Mouse (Mus musculus) brain, embryonic 14.5 days (tissue): ENCODE results near the gene Foxj3. TPM values are rescaled to one million over a fixed set of nuclear protein-coding genes. Genes with fewer than 3 reads are reported as not detected.
"Not testable (repeated sequence)": the region's sequence is repeated elsewhere in the genome, so short reads cannot be mapped to it uniquely, and the experiment has no call there.

Experiments used
- DNase-seq: peaks from one replicate; pipeline ENCODE4 v3.0.0-alpha.2; 2011; ENCODE audit warnings: low read depth
- CTCF ChIP-seq: fragments of 200-500 bp; IDR thresholded peaks from 2 replicates; pipeline ENCODE4 v1.5.1; 2012; ENCODE audit warnings: inconsistent platforms, mild to moderate bottlenecking, moderate library complexity, borderline replicate concordance; ENCODE audit not compliant: insufficient read depth, insufficient read length; ENCODE audit errors: extremely low read depth
- POLR2A ChIP-seq: fragments of 200-500 bp; IDR thresholded peaks from 2 replicates; pipeline ENCODE4 v1.6.1; 2012; ENCODE audit warnings: mild to moderate bottlenecking, inconsistent platforms, borderline replicate concordance; ENCODE audit not compliant: poor library complexity, insufficient read depth, insufficient read length, severe bottlenecking; ENCODE audit errors: extremely low read depth
- polyA plus RNA-seq: library from polyadenylated mRNA; depleted of rRNA; stranded (reverse); fragments of >200 nt; gene quantifications from 2 replicates; pipeline ENCODE4 v1.2.3, GENCODE M21; 2012; rRNA removed

Gene Foxj3
- polyA plus RNA-seq = 36.5 and 43.3 TPM in 2 replicates

- not testable (repeated sequence) for DNase-seq
Observed at GRCm38 (mm10) chr4:119536615-119537014, at the start of gene Foxj3. Gene Foxj3, plus strand, starts transcription at chr4:119537004.

GRCm38 (mm10) chr4:119489666-119490065 is 47.1 kb upstream of the Foxj3 start:
- no peak for TF ChIP-seq POLR2A
- TF ChIP-seq CTCF = no peak
- DNase-seq = peak; percentile 48

- TF ChIP-seq POLR2A = no peak
- TF ChIP-seq CTCF = peak; percentile 43; the same call in 1 of the 2 replicates
- peak; percentile 45 for DNase-seq
Observed at GRCm38 (mm10) chr4:119490806-119491205, 46.0 kb upstream of the Foxj3 start.

- peak; percentile 68 for TF ChIP-seq POLR2A
- TF ChIP-seq CTCF = no peak
- DNase-seq = peak; percentile 90
Observed at GRCm38 (mm10) chr4:119492291-119492932, 44.4 kb upstream of the Foxj3 start, which contains the start of gene Rimkla. Gene Rimkla, minus strand, starts transcription at chr4:119492628.

GRCm38 (mm10) chr4:119492933-119493327 is 43.9 kb upstream of the Foxj3 start:
- TF ChIP-seq POLR2A (no peak), CTCF (no peak)

GRCm38 (mm10) chr4:119498319-119498848 is 38.4 kb upstream of the Foxj3 start:
- no peak for DNase-seq
- no peak for TF ChIP-seq CTCF
- TF ChIP-seq POLR2A = no peak

More at GRCm38 (mm10) chr4:119492933-119493327, 43.9 kb upstream of the Foxj3 start:
- DNase-seq = no peak

GRCm38 (mm10) chr4:119511591-119511990 is 25.2 kb upstream of the Foxj3 start:
- no peak for DNase-seq
- TF ChIP-seq CTCF (peak; percentile 1; the same call in 1 of the 2 replicates), POLR2A (no peak)

GRCm38 (mm10) chr4:119512731-119513141 is 24.1 kb upstream of the Foxj3 start:
- no peak for DNase-seq
- TF ChIP-seq CTCF (no peak), POLR2A (no peak)

- peak; percentile 62 for DNase-seq
- TF ChIP-seq CTCF (no peak), POLR2A (no peak)
Observed at GRCm38 (mm10) chr4:119523575-119523974, 13.2 kb upstream of the Foxj3 start.

GRCm38 (mm10) chr4:119524010-119524409 is 12.8 kb upstream of the Foxj3 start:
- TF ChIP-seq POLR2A (no peak), CTCF (no peak)
- peak; percentile 83 for DNase-seq

- TF ChIP-seq CTCF = no peak
- TF ChIP-seq POLR2A = no peak
Observed at GRCm38 (mm10) chr4:119524466-119524865, 12.3 kb upstream of the Foxj3 start.

GRCm38 (mm10) chr4:119526329-119526845 is 10.4 kb upstream of the Foxj3 start:
- TF ChIP-seq POLR2A (no peak), CTCF (no peak)
- no peak for DNase-seq

More at GRCm38 (mm10) chr4:119524466-119524865, 12.3 kb upstream of the Foxj3 start:
- no peak for DNase-seq

- TF ChIP-seq POLR2A (no peak), CTCF (peak; percentile 9; the same call in 1 of the 2 replicates)
- peak; percentile 43 for DNase-seq
Observed at GRCm38 (mm10) chr4:119531813-119532212, 5.0 kb upstream of the Foxj3 start.

GRCm38 (mm10) chr4:119535103-119535502 is 1.7 kb upstream of the Foxj3 start:
- TF ChIP-seq POLR2A (no peak), CTCF (no peak)
- no peak for DNase-seq

GRCm38 (mm10) chr4:119537436-119537835 is 632 bp downstream of the Foxj3 start:
- TF ChIP-seq POLR2A = no peak
- TF ChIP-seq CTCF = no peak
- no peak for DNase-seq
